Mouse (Mus musculus) heart, adult 2 months (tissue): ENCODE measurements around the gene Ifngr1. TPM values are rescaled to one million over a fixed set of nuclear protein-coding genes. Genes with fewer than 3 reads are reported as not detected.

Source experiments
- DNase-seq, 2 experiments: peaks; one replicate each; pipeline ENCODE4 v3.0.0; 2021
- H3K27ac ChIP-seq: fragments of 200-600 bp; 2 replicates; pipeline ENCODE4 v1.8.1; 2022
- H3K27me3 ChIP-seq: fragments of 200-500 bp; 2 replicates; pipeline ENCODE4 v1.6.1; 2012; ENCODE audit warnings: mild to moderate bottlenecking, low read length, inconsistent platforms, mixed read lengths; ENCODE audit not compliant: control insufficient read depth, insufficient read depth
- H3K36me3 ChIP-seq: fragments of 200-500 bp; 2 replicates; pipeline ENCODE4 v1.6.1; 2012; ENCODE audit warnings: low read length, inconsistent platforms; ENCODE audit not compliant: control insufficient read depth, insufficient read depth
- H3K4me1 ChIP-seq: fragments of 200-500 bp; 2 replicates; pipeline ENCODE4 v1.6.1; 2011; ENCODE audit warnings: low read length; ENCODE audit not compliant: control insufficient read depth, insufficient read depth
- H3K4me3 ChIP-seq: fragments of 200-600 bp; 2 replicates; pipeline ENCODE4 v1.8.1; 2022
- H3K79me2 ChIP-seq: fragments of 200-500 bp; replicated peaks from 2 replicates; pipeline ENCODE4 v1.6.1; 2012; ENCODE audit warnings: mild to moderate bottlenecking, inconsistent platforms, low read length, moderate library complexity, mixed read lengths; ENCODE audit not compliant: control insufficient read depth, insufficient read depth
- H3K9ac ChIP-seq: fragments of 200-500 bp; 2 replicates; pipeline ENCODE4 v1.6.1; 2012; ENCODE audit warnings: low read depth, mild to moderate bottlenecking, control low read depth, inconsistent platforms, low read length, mixed read lengths
- CTCF ChIP-seq: fragments of 200-600 bp; IDR thresholded peaks from 2 replicates; pipeline ENCODE4 v1.8.1; 2022; ENCODE audit warnings: antibody characterized with exemption, mild to moderate bottlenecking, moderate library complexity
- EP300 ChIP-seq: fragments of 200-500 bp; IDR thresholded peaks from 2 replicates; pipeline ENCODE4 v1.6.1; 2011; ENCODE audit warnings: low read depth, low read length, control low read depth; ENCODE audit not compliant: insufficient read depth
- POLR2A ChIP-seq: fragments of 200-500 bp; IDR thresholded peaks from 2 replicates; pipeline ENCODE4 v1.6.1; 2011; ENCODE audit warnings: mild to moderate bottlenecking, low read depth, low read length, control low read depth; ENCODE audit not compliant: insufficient read depth
- WGBS: fragments of 180-500 bp; shearing (Covaris S2); methylation state at CpG from one replicate; pipeline ENCODE4 v1.1.7; 2018; 5-methylcytosine and 5-hydroxymethylcytosine counted together
- intact Hi-C: fragments of 180-260 bp; cut with DNase I; formaldehyde crosslinking; loops from one replicate; pipeline ENCODE4 v1.15.1; 2025
- polyA plus RNA-seq: library from polyadenylated mRNA; depleted of rRNA; stranded (reverse); fragments of >200 nt; gene quantifications from 2 replicates; pipeline ENCODE4 v1.2.3, GENCODE M21; 2012; rRNA removed
- total RNA-seq, 2 experiments: library from RNA; stranded (reverse); gene quantifications; 2 replicates each; pipeline ENCODE4 v1.2.3; 2021

The Ifngr1 gene
- total and polyA plus RNA-seq, 3 experiments: 27.2 to 51.2 (median 48.2) TPM

DNA sequence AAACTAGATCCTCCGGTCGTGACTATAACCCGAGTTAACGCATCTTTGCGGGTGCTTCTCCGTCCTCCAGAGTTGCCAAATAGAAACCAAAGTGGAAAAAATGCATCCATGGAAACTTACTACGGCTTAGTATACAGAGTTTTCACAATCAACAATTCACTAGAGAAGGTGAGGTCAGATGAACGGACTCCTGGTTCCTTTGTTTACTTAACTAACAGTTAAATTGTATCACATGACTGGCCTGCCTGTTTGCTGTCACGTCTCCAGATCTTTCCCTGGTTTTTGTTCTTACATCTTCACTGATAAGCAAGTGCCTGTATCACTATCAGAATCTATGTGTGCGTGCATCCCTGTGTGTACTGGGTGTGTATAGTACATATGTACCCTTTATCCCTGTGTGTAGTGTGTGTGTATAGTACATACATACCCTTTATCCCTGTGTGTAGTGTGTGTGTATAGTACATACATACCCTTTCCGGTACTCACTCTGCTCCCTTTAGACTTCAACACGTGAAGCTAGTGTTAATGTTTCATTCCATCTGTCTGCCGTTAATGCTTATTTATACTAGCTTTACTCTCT lies 40.0 kb downstream of the Ifngr1 start:
- H3K9ac ChIP-seq: no peak overlapping the region
- no peak overlapping the region for H3K4me3 ChIP-seq
- H3K27me3 ChIP-seq: no peaks in the 10 kb centered on the region
- no peaks in the 10 kb centered on the region for H3K36me3 ChIP-seq
- TF ChIP-seq CTCF (no peak), POLR2A (no peak), EP300 (no peak)
- WGBS: 62% methylated on average over 13 of the region's 13 CpGs
- intact Hi-C loops: no loop called here
- no peak overlapping the region for H3K27ac ChIP-seq
- no peaks in the 10 kb centered on the region for H3K79me2 ChIP-seq
- no peaks in the 10 kb centered on the region for H3K4me1 ChIP-seq
- no peak for DNase-seq

DNA sequence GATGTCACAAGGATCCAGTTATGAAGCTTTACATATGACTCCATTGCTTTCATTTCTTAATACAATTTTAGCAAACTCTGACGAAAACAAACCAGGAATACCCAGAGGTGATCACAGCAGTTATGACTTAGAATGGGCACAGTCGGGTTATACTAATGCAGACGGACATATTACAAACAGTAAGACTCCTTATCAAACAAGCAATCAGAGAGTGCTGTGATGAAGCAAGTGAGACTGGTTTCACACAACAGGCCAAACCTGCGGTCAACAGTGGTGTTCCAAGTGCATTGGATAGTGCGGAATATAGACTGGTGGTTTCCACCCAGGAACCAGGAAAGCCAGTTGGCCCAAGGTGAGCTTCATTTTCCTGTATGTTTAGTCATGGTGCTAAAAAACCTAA lies 47.1 kb downstream of the Ifngr1 start:
- whole genome bisulfite sequencing: 88% methylated on average over 5 of the region's 5 CpGs
- no peak for DNase-seq
- intact Hi-C loops: no loop called here
- no peak overlapping the region for H3K27ac ChIP-seq
- TF ChIP-seq CTCF (no peak), POLR2A (no peak), EP300 (no peak)
- H3K79me2 ChIP-seq: no peaks in the 10 kb centered on the region
- no peak overlapping the region for H3K9ac ChIP-seq
- no peaks in the 10 kb centered on the region for H3K36me3 ChIP-seq
- no peaks in the 10 kb centered on the region for H3K4me1 ChIP-seq
- H3K4me3 ChIP-seq: no peak overlapping the region
- H3K27me3 ChIP-seq: no peaks in the 10 kb centered on the region

- Histone ChIP-seq H3K36me3 (no peaks in the 10 kb centered on the region), H3K4me1 (no peaks in the 10 kb centered on the region), H3K27ac (no peak overlapping the region), H3K9ac (no peak overlapping the region), H3K27me3 (no peaks in the 10 kb centered on the region), H3K4me3 (no peak overlapping the region), H3K79me2 (no peaks in the 10 kb centered on the region)
- 97% methylated on average over 1 of the region's 1 CpGs for WGBS
- no peak for DNase-seq
- TF ChIP-seq CTCF (no peak), POLR2A (no peak), EP300 (no peak)
- intact Hi-C loops: no loop called here
These were observed 47.9 kb downstream of the Ifngr1 start for GRCm38 (mm10) chr10:19639630-19640029.

GRCm38 (mm10) chr10:19645119-19645518 lies 53.4 kb downstream of the Ifngr1 start:
- no peaks in the 10 kb centered on the region for H3K36me3 ChIP-seq
- no peak for TF ChIP-seq POLR2A
- no peak for TF ChIP-seq EP300
- no peak for TF ChIP-seq CTCF
- DNase-seq: no peak

DNA sequence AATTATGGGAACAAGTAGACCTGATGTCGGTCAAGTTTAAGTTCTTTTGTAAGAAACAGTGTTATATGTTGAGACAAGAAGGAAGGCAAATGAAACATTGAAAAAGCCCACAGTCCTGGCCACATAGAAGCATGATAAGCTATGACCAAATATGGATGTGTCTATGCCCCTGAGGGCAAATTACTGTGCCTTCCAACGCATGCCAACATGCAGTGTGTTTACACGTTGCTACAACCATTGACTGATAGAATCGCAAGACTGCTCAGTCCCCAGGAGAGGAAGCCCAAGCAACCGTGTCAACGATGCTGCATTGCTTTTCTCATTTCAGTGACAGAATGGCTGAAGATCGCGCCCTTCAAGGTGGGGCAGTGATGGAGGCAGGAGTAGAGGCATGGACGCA lies 65.7 kb downstream of the Ifngr1 start:
- TF ChIP-seq CTCF (no peak), EP300 (no peak), POLR2A (no peak)
- WGBS: 77% methylated on average over 9 of the region's 9 CpGs
- no peak for DNase-seq
- Histone ChIP-seq H3K27ac (no peak overlapping the region), H3K36me3 (no peaks in the 10 kb centered on the region), H3K4me1 (no peaks in the 10 kb centered on the region), H3K79me2 (no peaks in the 10 kb centered on the region), H3K27me3 (no peaks in the 10 kb centered on the region), H3K9ac (no peak overlapping the region), H3K4me3 (no peak overlapping the region)
- intact Hi-C loops: no loop called here

More at GRCm38 (mm10) chr10:19645119-19645518, 53.4 kb downstream of the Ifngr1 start:
- no peaks in the 10 kb centered on the region for H3K79me2 ChIP-seq
- no peaks in the 10 kb centered on the region for H3K4me1 ChIP-seq
- H3K9ac ChIP-seq: no peak overlapping the region
- H3K27me3 ChIP-seq: no peaks in the 10 kb centered on the region
- no peak overlapping the region for H3K4me3 ChIP-seq
- no peak overlapping the region for H3K27ac ChIP-seq
- intact Hi-C loops: no loop called here
- 87% methylated on average over 2 of the region's 2 CpGs for WGBS

Other genes starting within 250 kb of the Ifngr1 start
- gene Olig3, start 235.4 kb upstream of the Ifngr1 start, total RNA-seq: not detected
- gene Olig3, start 235.4 kb upstream of the Ifngr1 start, polyA plus RNA-seq: not detected in 2 replicates
- gene Il22ra2, start 30.0 kb downstream of the Ifngr1 start, total RNA-seq: not detected
- not detected in 2 replicates for gene Il22ra2, start 30.0 kb downstream of the Ifngr1 start, polyA plus RNA-seq
- gene Il20ra, start 120.6 kb downstream of the Ifngr1 start, total RNA-seq: not detected
- not detected in 2 replicates for gene Il20ra, start 120.6 kb downstream of the Ifngr1 start, polyA plus RNA-seq